Mouse (Mus musculus): ENCODE measurements around the gene Efna3.
A peak's percentile ranks its signal among the peaks of the same experiment; 100 is the strongest.

DNA sequence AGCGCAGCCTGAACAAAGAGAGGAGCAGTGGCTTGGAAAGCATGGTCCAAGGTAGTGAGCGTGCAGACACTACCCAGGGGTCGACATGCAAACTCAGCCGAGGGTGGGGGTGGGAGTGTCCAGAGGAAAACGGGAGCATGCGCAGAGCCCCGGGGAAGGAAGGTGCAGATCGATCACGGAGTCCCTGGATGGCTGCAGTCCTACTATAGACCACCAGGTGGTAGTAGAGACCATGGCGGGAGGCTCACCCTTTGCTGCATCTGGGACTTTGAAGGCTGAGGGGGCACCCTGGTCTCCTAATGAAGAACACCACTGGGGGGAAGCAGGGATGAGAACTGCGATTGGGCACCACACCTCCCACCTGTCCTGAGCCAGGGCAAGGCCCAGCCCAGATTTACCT lies 17.7 kb upstream of the Efna3 start:
- TF ChIP-seq CTCF (conservative IDR thresholded peaks at IDR 0.05; ENCODE audit: low read length) = peak; percentile 92
- no peak for TF ChIP-seq NANOG (IDR thresholded peaks at IDR 0.05; ENCODE audit: borderline replicate concordance, low read length)
